Mouse (Mus musculus): ENCODE data around the gene Cpox. TPM values are rescaled to one million over a fixed set of nuclear protein-coding genes. Genes with fewer than 3 reads are reported as not detected.
A peak's percentile ranks its signal among the peaks of the same experiment; 100 is the strongest.

Gene Cpox
- polyA plus RNA-seq, 1 experiment from 2014 or later = 8.5 TPM

DNA sequence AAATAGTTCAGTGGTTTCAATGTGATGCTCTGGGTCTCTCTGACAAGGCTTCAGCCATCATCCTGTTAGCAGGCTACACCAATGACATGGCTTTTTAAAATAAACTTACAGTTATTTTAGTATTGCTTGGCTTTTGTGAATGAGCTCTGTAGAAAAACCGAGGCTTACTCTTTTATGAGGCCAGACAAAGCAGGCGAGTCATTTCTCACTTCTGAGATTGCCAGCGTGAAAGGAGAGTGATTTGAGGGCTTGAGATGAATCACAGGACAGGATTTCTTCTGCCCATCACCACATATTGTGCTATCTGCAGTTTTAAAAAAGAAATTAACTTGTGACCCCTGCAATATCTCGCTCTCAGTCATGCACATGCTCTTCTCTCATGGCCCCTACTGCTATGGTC, 44.9 kb downstream of the Cpox start:
- Histone ChIP-seq H3K4me2 (ENCODE audit: low read length) (no peak overlapping the region), H3K4me1 (replicated peaks; ENCODE audit: control insufficient read depth, insufficient read depth, low read length) (no peaks in the 10 kb centered on the region), H3K4me3 (replicated peaks; ENCODE audit: low read length) (no peak overlapping the region), H3K27me3 (replicated peaks; ENCODE audit: control insufficient read depth, insufficient read depth, low read length) (no peaks in the 10 kb centered on the region), H3K9me3 (ENCODE audit: control insufficient read depth, low read length) (no peaks in the 10 kb centered on the region), H3K36me3 (ENCODE audit: control insufficient read depth, insufficient read depth) (no peaks in the 10 kb centered on the region), H3K9ac (replicated peaks; ENCODE audit: low read depth, low read length) (no peak overlapping the region), H3K27ac (ENCODE audit: low read length) (no peak overlapping the region)
- no peak for ATAC-seq
- WGBS = 76% methylated on average over 4 of the region's 4 CpGs

DNA sequence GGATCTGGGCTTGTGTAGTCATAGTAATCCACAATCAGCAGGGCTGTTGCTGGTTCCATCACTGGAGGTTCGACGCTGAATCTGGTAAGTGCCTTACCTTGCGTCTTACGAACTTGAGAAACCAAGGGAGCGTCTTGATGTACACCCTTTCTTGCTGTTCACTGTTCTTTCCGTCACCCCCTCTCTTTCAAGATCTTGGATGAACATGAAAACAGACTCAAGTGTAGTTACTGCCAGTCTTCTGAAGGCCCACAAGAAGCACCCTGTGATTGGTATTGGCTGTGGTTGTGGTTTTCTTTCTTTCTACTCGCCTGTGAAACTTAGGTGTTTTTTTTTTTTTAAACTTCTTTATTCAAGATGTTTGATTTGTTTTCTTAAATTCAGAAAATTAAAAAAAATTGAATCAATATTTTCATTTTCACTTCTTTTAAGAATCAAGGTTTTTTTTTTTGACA, 48.6 kb downstream of the Cpox start, which contains the start of gene Gpr15:
TSS of gene Gpr15 (minus strand) at position 405 of the 455 bp plus-strand sequence.
- WGBS = 93% methylated on average over 7 of the region's 7 CpGs
- no peaks in the 10 kb centered on the region for H3K4me1 ChIP-seq (replicated peaks; ENCODE audit: control insufficient read depth, insufficient read depth, low read length)
- H3K9me3 ChIP-seq (ENCODE audit: control insufficient read depth, low read length) = no peaks in the 10 kb centered on the region
- no peaks in the 10 kb centered on the region for H3K36me3 ChIP-seq (ENCODE audit: control insufficient read depth, insufficient read depth)
- no peak within 1 kb of the TSS for H3K4me3 ChIP-seq (replicated peaks; ENCODE audit: low read length)
- no peak within 1 kb of the TSS for H3K4me2 ChIP-seq (ENCODE audit: low read length)
- no peak within 1 kb of the TSS for H3K9ac ChIP-seq (replicated peaks; ENCODE audit: low read depth, low read length)
- no peak within 1 kb of the TSS for H3K27ac ChIP-seq (ENCODE audit: low read length)
- ATAC-seq = no peak
- H3K27me3 ChIP-seq (replicated peaks; ENCODE audit: control insufficient read depth, insufficient read depth, low read length) = no peaks in the 10 kb centered on the region

- Histone ChIP-seq H3K9ac (replicated peaks; ENCODE audit: low read depth, low read length) (no peak overlapping the region), H3K36me3 (ENCODE audit: control insufficient read depth, insufficient read depth) (no peaks in the 10 kb centered on the region), H3K4me3 (replicated peaks; ENCODE audit: low read length) (no peak overlapping the region), H3K9me3 (ENCODE audit: control insufficient read depth, low read length) (no peaks in the 10 kb centered on the region), H3K27me3 (replicated peaks; ENCODE audit: control insufficient read depth, insufficient read depth, low read length) (no peaks in the 10 kb centered on the region), H3K4me1 (replicated peaks; ENCODE audit: control insufficient read depth, insufficient read depth, low read length) (no peaks in the 10 kb centered on the region), H3K4me2 (ENCODE audit: low read length) (no peak overlapping the region), H3K27ac (ENCODE audit: low read length) (no peak overlapping the region)
- WGBS = 95% methylated on average over 2 of the region's 2 CpGs
- no peak for ATAC-seq
Observed at GRCm38 (mm10) chr16:58722292-58722691, 52.2 kb downstream of the Cpox start.

GRCm38 (mm10) chr16:58726680-58727476, 56.8 kb downstream of the Cpox start:
- H3K9me3 ChIP-seq (ENCODE audit: control insufficient read depth, low read length) = no peaks in the 10 kb centered on the region
- ATAC-seq = no peak
- no peak overlapping the region; the same call in 1 of the 2 replicates for H3K4me2 ChIP-seq (ENCODE audit: low read length)
- no peak overlapping the region for H3K4me3 ChIP-seq (replicated peaks; ENCODE audit: low read length)
- peaks cover 6% of the 10 kb centered on the region for H3K4me1 ChIP-seq (replicated peaks; ENCODE audit: control insufficient read depth, insufficient read depth, low read length)
- H3K9ac ChIP-seq (replicated peaks; ENCODE audit: low read depth, low read length) = no peak overlapping the region
- no peak overlapping the region for H3K27ac ChIP-seq (ENCODE audit: low read length)
- H3K27me3 ChIP-seq (replicated peaks; ENCODE audit: control insufficient read depth, insufficient read depth, low read length) = no peaks in the 10 kb centered on the region
- WGBS = 78% methylated on average over 11 of the region's 11 CpGs
- H3K36me3 ChIP-seq (ENCODE audit: control insufficient read depth, insufficient read depth) = peaks cover 11% of the 10 kb centered on the region

DNA sequence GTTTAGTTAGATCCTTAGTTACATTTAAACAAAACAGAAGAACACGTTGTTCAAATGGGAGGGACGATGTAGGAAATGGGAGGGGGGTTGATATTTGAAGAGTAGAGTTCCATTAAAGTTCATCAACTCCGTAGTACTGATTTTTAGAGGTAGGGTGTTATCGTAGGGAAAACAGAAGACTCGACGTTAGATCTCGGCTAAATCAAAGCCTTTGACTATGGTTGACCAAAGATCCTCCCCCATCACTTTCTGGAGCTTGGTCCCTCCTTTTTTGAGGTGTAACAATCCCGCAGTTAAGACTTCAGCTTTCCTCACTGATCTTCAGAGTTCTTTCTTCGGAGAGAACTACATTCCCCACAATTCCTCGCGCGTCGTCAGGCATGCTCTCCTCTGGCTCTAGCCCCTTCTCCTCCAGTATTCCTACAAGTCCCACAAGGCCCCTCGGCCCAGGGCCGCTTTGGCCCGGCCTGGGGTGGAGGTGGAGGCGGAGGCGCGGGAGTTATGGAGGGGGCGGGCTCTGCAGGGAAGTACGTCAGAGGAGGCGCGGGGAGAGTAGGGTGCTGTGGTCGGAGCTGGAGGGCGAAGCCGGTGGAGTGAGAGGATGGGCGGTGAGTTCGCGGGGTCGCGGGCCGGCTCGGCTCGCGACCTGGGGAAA, 57.5 kb downstream of the Cpox start, which contains the start of gene Cldnd1:
TSS of gene Cldnd1 (plus strand) at position 434 of the 655 bp plus-strand sequence.
- 2% methylated on average over 34 of the region's 35 CpGs for WGBS
- peak within 1 kb of the TSS; percentile 87 for H3K4me2 ChIP-seq (ENCODE audit: low read length)
- H3K4me1 ChIP-seq (replicated peaks; ENCODE audit: control insufficient read depth, insufficient read depth, low read length) = peaks cover 6% of the 10 kb centered on the region
- peak within 1 kb of the TSS; percentile 89 for H3K9ac ChIP-seq (replicated peaks; ENCODE audit: low read depth, low read length)
- H3K4me3 ChIP-seq (replicated peaks; ENCODE audit: low read length) = peak within 1 kb of the TSS; percentile 89
- peaks cover 14% of the 10 kb centered on the region for H3K36me3 ChIP-seq (ENCODE audit: control insufficient read depth, insufficient read depth)
- no peaks in the 10 kb centered on the region for H3K9me3 ChIP-seq (ENCODE audit: control insufficient read depth, low read length)
- H3K27me3 ChIP-seq (replicated peaks; ENCODE audit: control insufficient read depth, insufficient read depth, low read length) = no peaks in the 10 kb centered on the region
- peak within 1 kb of the TSS; percentile 81 for H3K27ac ChIP-seq (ENCODE audit: low read length)
- peak; percentile 100 for ATAC-seq

- Histone ChIP-seq H3K4me1 (replicated peaks; ENCODE audit: control insufficient read depth, insufficient read depth, low read length) (peaks cover 6% of the 10 kb centered on the region), H3K9me3 (ENCODE audit: control insufficient read depth, low read length) (no peaks in the 10 kb centered on the region), H3K36me3 (ENCODE audit: control insufficient read depth, insufficient read depth) (peaks cover 16% of the 10 kb centered on the region), H3K27me3 (replicated peaks; ENCODE audit: control insufficient read depth, insufficient read depth, low read length) (no peaks in the 10 kb centered on the region), H3K9ac (replicated peaks; ENCODE audit: low read depth, low read length) (peak overlapping the region; percentile 89), H3K27ac (ENCODE audit: low read length) (peak overlapping the region; percentile 81), H3K4me3 (replicated peaks; ENCODE audit: low read length) (peak overlapping the region; percentile 89), H3K4me2 (ENCODE audit: low read length) (peak overlapping the region; percentile 87)
- ATAC-seq = peak; percentile 87
- WGBS = 0% methylated on average over 28 of the region's 31 CpGs
Observed at GRCm38 (mm10) chr16:58728176-58728671, 58.1 kb downstream of the Cpox start.

GRCm38 (mm10) chr16:58738205-58738604, 68.1 kb downstream of the Cpox start:
- no peaks in the 10 kb centered on the region for H3K4me1 ChIP-seq (replicated peaks; ENCODE audit: control insufficient read depth, insufficient read depth, low read length)
- ATAC-seq = no peak
- 86% methylated on average over 4 of the region's 4 CpGs for WGBS
- H3K9me3 ChIP-seq (ENCODE audit: control insufficient read depth, low read length) = no peaks in the 10 kb centered on the region
- no peaks in the 10 kb centered on the region for H3K27me3 ChIP-seq (replicated peaks; ENCODE audit: control insufficient read depth, insufficient read depth, low read length)
- H3K4me2 ChIP-seq (ENCODE audit: low read length) = no peak overlapping the region
- H3K9ac ChIP-seq (replicated peaks; ENCODE audit: low read depth, low read length) = no peak overlapping the region
- peaks cover 7% of the 10 kb centered on the region for H3K36me3 ChIP-seq (ENCODE audit: control insufficient read depth, insufficient read depth)
- H3K27ac ChIP-seq (ENCODE audit: low read length) = no peak overlapping the region
- H3K4me3 ChIP-seq (replicated peaks; ENCODE audit: low read length) = no peak overlapping the region

GRCm38 (mm10) chr16:58738800-58739199, 68.7 kb downstream of the Cpox start:
- H3K36me3 ChIP-seq (ENCODE audit: control insufficient read depth, insufficient read depth) = peaks cover 4% of the 10 kb centered on the region; the same call in 1 of the 2 replicates
- no peak for ATAC-seq
- H3K4me3 ChIP-seq (replicated peaks; ENCODE audit: low read length) = no peak overlapping the region

GRCm38 (mm10) chr16:58740751-58741150, 70.7 kb downstream of the Cpox start:
- Histone ChIP-seq H3K9me3 (ENCODE audit: control insufficient read depth, low read length) (no peaks in the 10 kb centered on the region), H3K36me3 (ENCODE audit: control insufficient read depth, insufficient read depth) (no peaks in the 10 kb centered on the region), H3K4me1 (replicated peaks; ENCODE audit: control insufficient read depth, insufficient read depth, low read length) (no peaks in the 10 kb centered on the region), H3K9ac (replicated peaks; ENCODE audit: low read depth, low read length) (no peak overlapping the region), H3K4me2 (ENCODE audit: low read length) (no peak overlapping the region), H3K27ac (ENCODE audit: low read length) (no peak overlapping the region), H3K4me3 (replicated peaks; ENCODE audit: low read length) (no peak overlapping the region), H3K27me3 (replicated peaks; ENCODE audit: control insufficient read depth, insufficient read depth, low read length) (no peaks in the 10 kb centered on the region)
- 98% methylated on average over 5 of the region's 5 CpGs for WGBS
- ATAC-seq = no peak

More at GRCm38 (mm10) chr16:58738800-58739199, 68.7 kb downstream of the Cpox start:
- no peaks in the 10 kb centered on the region for H3K9me3 ChIP-seq (ENCODE audit: control insufficient read depth, low read length)
- H3K27me3 ChIP-seq (replicated peaks; ENCODE audit: control insufficient read depth, insufficient read depth, low read length) = no peaks in the 10 kb centered on the region
- no peak overlapping the region for H3K4me2 ChIP-seq (ENCODE audit: low read length)
- 93% methylated on average over 1 of the region's 1 CpGs for WGBS
- H3K27ac ChIP-seq (ENCODE audit: low read length) = no peak overlapping the region
- H3K9ac ChIP-seq (replicated peaks; ENCODE audit: low read depth, low read length) = no peak overlapping the region
- H3K4me1 ChIP-seq (replicated peaks; ENCODE audit: control insufficient read depth, insufficient read depth, low read length) = no peaks in the 10 kb centered on the region

All from forebrain, embryonic 16.5 days (tissue).